In the genomic region with DNA sequence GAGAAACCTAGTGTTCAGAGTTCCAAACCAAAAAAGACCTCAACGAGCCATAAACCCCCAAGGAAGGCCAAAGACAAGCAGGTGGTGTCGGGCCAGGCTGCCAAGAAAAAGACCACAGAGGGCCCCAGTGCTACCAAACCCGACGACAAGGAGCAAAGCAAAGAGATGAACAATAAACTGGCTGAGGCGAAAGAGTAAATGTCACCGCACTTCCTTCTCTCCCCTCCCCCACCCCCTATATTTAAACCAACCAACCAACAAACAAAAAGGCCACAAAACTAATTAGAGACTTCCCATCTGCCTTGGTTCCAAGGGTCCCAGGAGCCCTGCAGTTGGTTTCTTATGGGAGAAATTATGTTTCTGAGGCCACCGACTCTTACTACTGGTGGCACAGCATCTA, we compare ENCODE assay signal across 24 mouse cellular contexts. TPM values are rescaled to one million over a fixed set of nuclear protein-coding genes. Genes with fewer than 3 reads are reported as not detected.
"Had no signal": no experiment of that assay in that cellular context is flagged by ENCODE, and none has a peak within 500 bp of the region (broad histone marks: within the 10 kb centered on the region; RNA-seq: fewer than 3 reads in every experiment).

No protein-coding gene starts in this region.

- H3K9ac ChIP-seq: limb, embryonic 13.5 days; liver, embryonic 12.5 days; liver, embryonic 15.5 days; lung, embryonic 15.5 days; midbrain, embryonic 13.5 days; stomach, embryonic 15.5 days had no signal

- ATAC-seq: liver, embryonic 12.5 days; midbrain, embryonic 13.5 days; midbrain, embryonic 16.5 days had no signal

- H3K9me3 ChIP-seq: limb, embryonic 13.5 days; liver, embryonic 12.5 days; liver, embryonic 15.5 days; lung, embryonic 15.5 days; megakaryocyte, embryonic 14.5 days; midbrain, embryonic 10.5 days; midbrain, embryonic 13.5 days; stomach, embryonic 15.5 days had no signal

- H3K4me2 ChIP-seq: limb, embryonic 13.5 days; liver, embryonic 12.5 days; liver, embryonic 15.5 days; lung, embryonic 15.5 days; midbrain, embryonic 13.5 days; stomach, embryonic 15.5 days had no signal

- DNase-seq: kidney, adult 2 months; kidney, postnatal 25 days; layer of hippocampus, postnatal 36 days; liver; lung, adult 18-20 months; lung, postnatal 10 days; lung, postnatal 36 days; right cerebral cortex, adult 18-20 months; right cerebral cortex, postnatal 25 days; spleen, adult 18-20 months; thymus, postnatal 25 days had no signal

- H3K27ac ChIP-seq: kidney, postnatal 0 days; left cerebral cortex, adult 2 months; limb, embryonic 13.5 days; liver, embryonic 12.5 days; liver, embryonic 15.5 days; lung, embryonic 15.5 days; midbrain, embryonic 10.5 days; stomach, embryonic 15.5 days had no signal

- H3K4me1 ChIP-seq: liver, embryonic 12.5 days; liver, embryonic 15.5 days; megakaryocyte, embryonic 14.5 days had no signal

- H3K4me3 ChIP-seq: left cerebral cortex, adult 2 months; limb, embryonic 13.5 days; liver, embryonic 12.5 days; liver, embryonic 15.5 days; lung, embryonic 15.5 days; megakaryocyte, embryonic 14.5 days; midbrain, embryonic 10.5 days; midbrain, embryonic 13.5 days; myocyte; stomach, embryonic 15.5 days had no signal

- H3K27me3 ChIP-seq: lung, embryonic 15.5 days; stomach, embryonic 15.5 days had no signal

- H3K36me3 ChIP-seq: limb, embryonic 13.5 days; liver, embryonic 12.5 days; liver, embryonic 15.5 days; lung, embryonic 15.5 days; stomach, embryonic 15.5 days had no signal

RNA-seq across cellular contexts. Expression of a gene that starts 35.6 kb away (rescaled TPM):
- total RNA-seq: monocyte, adult 5-6 weeks had no signal

RNA-seq across cellular contexts. Expression of a gene that starts 50.2 kb away (rescaled TPM):
- total RNA-seq: monocyte, adult 5-6 weeks had no signal
